Mouse (Mus musculus) midbrain, postnatal 0 days (tissue): Measurements from ENCODE around the gene Ppih. TPM values are rescaled to one million over a fixed set of nuclear protein-coding genes. Genes with fewer than 3 reads are reported as not detected.

ENCODE experiments used
- ATAC-seq: fragments of 200-750 bp; cut with Nextera tagmentation; 2 replicates; pipeline ENCODE4 v1.8.0; 2017; ENCODE audit warnings: moderate number of reproducible peaks, mild to moderate bottlenecking, moderate TSS enrichment, moderate library complexity; ENCODE audit not compliant: low FRiP score
- DNase-seq: peaks from one replicate; pipeline ENCODE4 v3.0.0-alpha.2; 2015; ENCODE audit warnings: low spot score
- H3K27ac ChIP-seq: fragments of 300-500 bp; sonication (generic); 2 replicates; pipeline ENCODE4 v1.5.1; 2014; ENCODE audit warnings: low read depth, mild to moderate bottlenecking, low read length, mixed read lengths
- H3K27me3 ChIP-seq: fragments of 300-500 bp; sonication (generic); 2 replicates; pipeline ENCODE4 v1.6.1; 2014; ENCODE audit warnings: low read length, control low read depth, mixed read lengths; ENCODE audit not compliant: insufficient read depth
- H3K36me3 ChIP-seq: fragments of 300-500 bp; sonication (generic); 2 replicates; pipeline ENCODE4 v1.6.1; 2014; ENCODE audit warnings: low read length, control low read depth, mixed read lengths; ENCODE audit not compliant: insufficient read depth
- H3K4me1 ChIP-seq: fragments of 300-500 bp; sonication (generic); 2 replicates; pipeline ENCODE4 v1.6.1; 2014; ENCODE audit warnings: mild to moderate bottlenecking, control low read depth, antibody characterized with exemption, low read length, mixed read lengths; ENCODE audit not compliant: insufficient read depth
- H3K4me2 ChIP-seq: fragments of 300-500 bp; sonication (generic); 2 replicates; pipeline ENCODE4 v1.6.1; 2014; ENCODE audit warnings: low read depth, mild to moderate bottlenecking, low read length, mixed read lengths; ENCODE audit not compliant: poor library complexity, severe bottlenecking
- H3K4me3 ChIP-seq: fragments of 300-500 bp; sonication (generic); 2 replicates; pipeline ENCODE4 v1.5.1; 2014; ENCODE audit warnings: low read depth, mild to moderate bottlenecking, low read length, moderate library complexity
- H3K9ac ChIP-seq: fragments of 300-500 bp; sonication (generic); replicated peaks from 2 replicates; pipeline ENCODE4 v1.6.1; 2014; ENCODE audit warnings: mild to moderate bottlenecking, low read length, moderate library complexity, mixed read lengths; ENCODE audit not compliant: poor library complexity, severe bottlenecking
- H3K9me3 ChIP-seq: fragments of 300-500 bp; sonication (generic); 2 replicates; pipeline ENCODE4 v1.6.1; 2016; ENCODE audit warnings: low read length, control low read depth
- CTCF ChIP-seq: IDR thresholded peaks from 2 replicates; pipeline ENCODE4 v1.5.1; 2016; ENCODE audit warnings: antibody characterized with exemption, mild to moderate bottlenecking
- WGBS: fragments of 180-500 bp; shearing (Covaris S2); extraction: QIAGEN DNeasy Blood & Tissue Kit; methylation state at CpG from one replicate; pipeline ENCODE4 v1.1.7; 2014; 5-methylcytosine and 5-hydroxymethylcytosine counted together
- polyA plus RNA-seq: library from polyadenylated mRNA; unstranded; fragments of >200 nt; fragmentation: Nextera tagmentation; extraction: Ambion mirVana; gene quantifications from 2 replicates; pipeline ENCODE4 v1.2.1, GENCODE M21; 2015
- total RNA-seq: library from RNA; depleted of rRNA; stranded (reverse); fragments of >200 nt; gene quantifications from 2 replicates; pipeline ENCODE4 v1.2.3, GENCODE M21; 2014

Gene Ppih
- total and polyA plus RNA-seq, 2 experiments from 2014 or later = 30.3 to 42.7 TPM

GRCm38 (mm10) chr4:119294415-119295133, 25.8 kb downstream of the Ppih start, which contains the start of gene Ybx1:
Gene Ybx1 (minus strand): TSS chr4:119294604.
- Histone ChIP-seq H3K27me3 (no peaks in the 10 kb centered on the region), H3K4me3 (peak within 1 kb of the TSS; percentile 92), H3K27ac (peak within 1 kb of the TSS; percentile 93), H3K36me3 (no peaks in the 10 kb centered on the region), H3K9ac (peak within 1 kb of the TSS; percentile 86), H3K4me2 (peak within 1 kb of the TSS; percentile 81), H3K4me1 (no peaks in the 10 kb centered on the region; the same call in 1 of the 2 replicates), H3K9me3 (no peaks in the 10 kb centered on the region)
- under 1% methylated on average over 61 of the region's 61 CpGs for WGBS
- TF ChIP-seq CTCF = no peak
- DNase-seq (peak; percentile 100), ATAC-seq (peak; percentile 99)

GRCm38 (mm10) chr4:119293574-119294258, 26.6 kb downstream of the Ppih start:
- Histone ChIP-seq H3K36me3 (no peaks in the 10 kb centered on the region), H3K4me2 (peak overlapping the region; percentile 81), H3K27me3 (no peaks in the 10 kb centered on the region), H3K4me1 (no peaks in the 10 kb centered on the region; the same call in 1 of the 2 replicates), H3K9ac (peak overlapping the region; percentile 84), H3K9me3 (no peaks in the 10 kb centered on the region), H3K27ac (peak overlapping the region; percentile 93), H3K4me3 (peak overlapping the region; percentile 92)
- TF ChIP-seq CTCF = no peak
- 4% methylated on average over 47 of the region's 80 CpGs for WGBS
- ATAC-seq (peak; percentile 14), DNase-seq (peak; percentile 2)

GRCm38 (mm10) chr4:119292771-119293573, 27.4 kb downstream of the Ppih start:
- no peaks in the 10 kb centered on the region; the same call in 1 of the 2 replicates for H3K4me1 ChIP-seq
- 1% methylated on average over 24 of the region's 24 CpGs for WGBS
- TF ChIP-seq CTCF = no peak
- H3K4me2 ChIP-seq = peak overlapping the region; percentile 81
- H3K36me3 ChIP-seq = no peaks in the 10 kb centered on the region
- H3K9ac ChIP-seq = peak overlapping the region; percentile 84
- H3K27me3 ChIP-seq = no peaks in the 10 kb centered on the region
- peak overlapping the region; percentile 92 for H3K4me3 ChIP-seq
- H3K9me3 ChIP-seq = no peaks in the 10 kb centered on the region
- ATAC-seq = no peak
- peak; percentile 83 for DNase-seq
- peak overlapping the region; percentile 93 for H3K27ac ChIP-seq

- Histone ChIP-seq H3K27me3 (no peaks in the 10 kb centered on the region), H3K27ac (no peak overlapping the region), H3K4me3 (peak overlapping the region; percentile 92), H3K4me1 (no peaks in the 10 kb centered on the region; the same call in 1 of the 2 replicates), H3K36me3 (no peaks in the 10 kb centered on the region), H3K9me3 (no peaks in the 10 kb centered on the region), H3K9ac (peak overlapping the region; percentile 84; the same call in 1 of the 2 replicates), H3K4me2 (peak overlapping the region; percentile 81)
- 79% methylated on average over 1 of the region's 1 CpGs for WGBS
- no peak for ATAC-seq
- DNase-seq = no peak
- TF ChIP-seq CTCF = no peak
These were observed 28.4 kb downstream of the Ppih start for GRCm38 (mm10) chr4:119291921-119292320.

- Histone ChIP-seq H3K4me3 (no peak overlapping the region), H3K27ac (no peak overlapping the region), H3K9ac (no peak overlapping the region), H3K27me3 (no peaks in the 10 kb centered on the region), H3K36me3 (peaks cover 23% of the 10 kb centered on the region), H3K4me1 (no peaks in the 10 kb centered on the region), H3K4me2 (no peak overlapping the region), H3K9me3 (no peaks in the 10 kb centered on the region)
- no peak for ATAC-seq
- DNase-seq = no peak
- 85% methylated on average over 2 of the region's 2 CpGs for WGBS
- TF ChIP-seq CTCF = no peak
These were observed 35.0 kb downstream of the Ppih start for GRCm38 (mm10) chr4:119285336-119285735.
